Mouse (Mus musculus) megakaryocyte progenitor cell, adult 5-6 weeks (primary cell): ENCODE results near the gene Gm8251. TPM values are rescaled to one million over a fixed set of nuclear protein-coding genes. Genes with fewer than 3 reads are reported as not detected.
"Not testable (repeated sequence)": the region's sequence is repeated elsewhere in the genome, so short reads cannot be mapped to it uniquely, and the experiment has no call there.

ENCODE experiments used
- ATAC-seq: replicated peaks from 2 replicates; pipeline ENCODE4 v1.8.0; 2016; ENCODE audit warnings: mild to moderate bottlenecking, moderate TSS enrichment, inconsistent platforms; ENCODE audit not compliant: poor library complexity
- total RNA-seq, 2 experiments: library from RNA; stranded (forward) in 1 of 2; stranded (reverse) in 1 of 2; fragments of 157-497, 149-512 nt in 1 of 2; fragments of 200-1000 nt in 1 of 2; gene quantifications; 2 replicates each; pipeline versions ENCODE4 v1.2.3 to v1.2.4; 2015 to 2017

Gm8251 gene
- total RNA-seq (2015) (0.51 TPM in 1 of 2 replicates, not detected in the other), total RNA-seq (2017) (0.25 and 0.51 TPM in 2 replicates)

DNA sequence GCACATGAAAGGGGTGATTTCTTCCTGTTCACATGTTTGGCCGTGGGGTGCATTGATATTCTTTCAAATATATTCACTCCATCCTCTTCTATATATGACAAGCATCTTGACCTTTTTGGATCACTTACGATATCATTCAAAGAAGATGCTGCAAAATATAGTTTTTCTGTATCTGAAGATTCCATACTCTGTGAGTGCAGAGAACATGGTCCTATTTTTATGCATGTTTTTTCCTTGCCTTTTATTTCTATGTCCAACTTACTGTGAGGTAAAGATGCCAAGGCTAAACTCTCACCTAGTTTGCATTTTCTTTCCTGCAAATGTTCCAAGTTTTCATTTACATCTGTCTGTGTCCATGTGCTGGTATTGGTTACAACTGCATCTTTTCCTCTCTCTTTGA is at the start of gene Gm8251:
Gm8251 (minus strand) TSS at position 101 of the 400 bp plus-strand sequence.
- ATAC-seq, result no peak

DNA sequence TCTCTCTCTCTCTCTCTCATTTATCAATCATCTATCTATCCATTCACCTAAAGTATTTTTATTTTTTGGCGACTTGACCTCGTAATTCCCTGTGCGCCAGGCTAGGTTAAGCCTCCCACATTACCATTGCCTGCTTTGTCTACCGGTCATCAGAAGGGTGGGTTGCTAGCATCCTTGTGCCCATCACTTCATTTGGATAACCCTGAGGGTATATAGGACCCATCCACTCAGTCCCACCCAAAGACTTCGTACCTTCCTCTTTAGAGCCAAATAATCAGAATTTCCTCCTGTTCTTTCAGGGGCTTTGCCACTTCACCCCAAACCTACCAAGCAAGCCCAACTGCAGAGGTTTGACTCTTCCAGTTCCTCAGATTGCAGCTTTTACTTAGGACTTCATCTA is 41.2 kb upstream of the Gm8251 start:
- ATAC-seq, result no peak

DNA sequence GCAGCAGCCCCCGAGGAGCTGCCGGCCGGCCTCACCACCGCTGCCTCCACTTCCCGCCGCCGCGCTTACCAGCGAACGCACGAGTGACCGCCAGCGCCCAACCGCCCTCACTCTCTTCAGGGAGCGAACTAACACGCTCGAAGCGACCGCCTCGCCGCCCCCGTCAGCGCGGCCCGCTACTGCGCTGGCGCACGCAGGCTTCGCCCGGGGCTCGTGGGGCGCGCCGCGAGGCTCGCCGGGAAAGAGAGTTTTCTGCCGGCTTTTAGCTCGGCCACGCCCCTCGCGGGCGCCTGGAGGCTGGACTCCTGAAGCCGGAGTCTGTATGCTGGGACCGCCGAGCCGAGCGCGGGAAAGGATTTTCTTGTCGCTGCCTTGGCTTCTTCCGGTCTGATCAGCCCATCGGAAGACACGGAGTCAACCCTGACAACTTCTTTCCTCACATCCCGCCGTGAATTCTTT is 40.6 kb upstream of the Gm8251 start, which contains the start of gene Tex30:
Tex30 (minus strand) TSS at position 183 of the 459 bp plus-strand sequence.
- peak; percentile 87 for ATAC-seq

DNA sequence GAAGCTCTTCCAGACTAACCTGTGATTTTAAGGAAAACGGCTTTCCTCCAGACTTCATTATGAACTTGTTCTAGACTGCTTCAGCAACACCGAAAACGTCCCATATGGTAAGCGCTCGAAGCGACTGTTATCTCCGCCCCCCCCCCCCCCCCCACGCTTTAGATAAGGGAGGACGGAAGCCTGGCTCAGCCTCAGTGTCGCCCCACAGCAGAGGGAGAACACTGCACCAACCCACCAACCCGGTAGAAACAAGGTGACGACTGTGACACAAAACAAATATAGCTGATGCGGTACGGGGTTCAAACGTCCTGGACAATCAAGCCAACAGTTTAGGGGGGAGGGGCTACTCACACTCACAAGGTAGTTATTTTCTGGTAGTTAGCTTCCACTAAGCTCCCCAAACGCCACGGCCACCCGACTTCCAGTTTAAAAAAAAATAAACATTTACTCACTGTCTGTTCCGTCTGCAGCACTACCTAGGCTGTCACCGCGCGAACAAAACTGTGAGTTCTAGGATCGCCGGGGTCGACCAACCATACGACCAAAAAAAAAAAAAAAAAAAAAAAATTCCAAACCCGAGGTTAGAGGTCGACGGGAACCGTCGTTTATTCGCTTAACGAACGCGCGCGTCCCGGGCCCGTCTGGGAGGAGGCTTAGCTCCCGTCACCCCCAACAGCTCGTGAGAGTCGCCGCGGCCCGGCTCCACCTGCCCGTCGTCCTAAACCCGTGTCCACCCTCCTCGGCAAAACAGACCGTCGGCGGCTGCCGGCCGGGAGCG is 39.9 kb upstream of the Gm8251 start:
- ATAC-seq, result peak; percentile 68

DNA sequence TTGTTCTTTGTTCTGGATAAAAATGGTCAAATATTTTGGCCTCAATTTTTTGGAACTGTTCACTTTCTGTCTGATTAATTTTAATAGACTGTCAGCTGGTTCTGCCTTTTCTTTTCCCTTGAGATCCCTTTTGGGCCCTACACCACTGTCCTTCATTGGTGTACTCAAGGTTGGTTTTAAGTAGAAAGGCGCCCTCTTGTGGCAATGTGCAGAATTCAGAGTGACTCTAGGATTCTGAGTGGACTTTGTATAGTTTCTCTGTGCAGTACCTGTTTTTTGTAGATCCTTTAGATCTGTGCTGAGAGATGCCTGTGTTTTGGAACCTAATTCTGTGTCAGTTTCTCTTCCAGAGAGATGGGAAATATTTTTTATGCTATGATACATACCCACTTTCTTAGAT is 2.9 kb upstream of the Gm8251 start:
- ATAC-seq, result peak; percentile 82

DNA sequence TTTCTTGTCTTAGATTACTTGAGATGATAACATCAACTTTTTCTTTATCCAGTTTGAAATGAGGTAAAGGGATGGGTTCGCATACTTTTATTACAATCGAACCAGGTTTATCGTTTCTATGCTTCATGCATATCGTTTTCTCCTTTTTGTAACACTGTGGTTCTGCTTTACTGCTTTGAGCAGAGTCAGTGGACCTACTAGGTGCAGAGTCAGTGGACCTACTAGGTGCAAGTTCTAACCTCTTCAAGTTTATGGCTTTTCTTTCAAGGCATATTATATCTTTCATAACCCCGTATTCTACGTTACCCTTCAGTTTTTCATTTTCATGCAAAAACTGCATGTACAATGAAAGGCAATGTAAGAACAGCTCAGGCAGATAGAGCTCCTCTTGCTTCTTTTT is 1.7 kb upstream of the Gm8251 start:
- ATAC-seq, result no peak

DNA sequence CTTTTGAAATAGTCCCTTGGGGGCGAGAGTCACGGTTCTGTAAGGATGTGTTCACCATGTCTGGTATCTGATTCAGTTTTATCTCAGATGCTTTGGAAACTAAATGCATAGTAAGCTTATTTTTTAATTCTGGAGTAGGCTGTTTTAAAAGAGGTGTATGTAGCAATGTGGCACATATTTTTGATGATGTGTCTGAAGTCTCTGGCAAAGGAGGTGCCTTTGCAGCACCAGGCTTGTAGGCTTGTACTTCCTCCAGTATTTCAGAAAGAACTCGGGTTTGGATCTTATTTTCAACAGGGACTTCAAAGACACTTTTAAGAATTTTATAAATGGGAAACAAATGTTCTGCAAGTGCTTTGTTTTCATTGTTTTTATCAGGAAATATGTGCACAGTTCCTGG is 3.9 kb downstream of the Gm8251 start:
- no peak for ATAC-seq

DNA sequence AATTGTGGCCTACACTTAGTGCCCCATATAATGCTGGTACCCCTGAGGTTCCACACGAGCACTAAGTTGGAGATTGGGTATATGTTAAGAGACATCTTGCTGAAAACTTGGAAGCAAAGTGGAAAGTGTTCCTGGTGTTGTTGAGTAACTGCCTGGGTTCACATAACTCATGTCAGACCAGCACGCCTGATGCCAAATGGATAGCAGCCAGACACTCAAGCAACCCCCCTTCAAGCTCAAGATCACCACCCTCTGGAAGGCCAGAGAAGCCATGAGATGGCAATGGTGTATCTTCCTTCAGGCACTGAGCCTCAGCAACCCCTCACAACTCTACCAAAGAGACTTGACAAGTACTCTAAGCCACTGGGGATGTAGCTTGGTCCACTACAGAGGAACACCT is 15.2 kb downstream of the Gm8251 start:
- ATAC-seq, result no peak

DNA sequence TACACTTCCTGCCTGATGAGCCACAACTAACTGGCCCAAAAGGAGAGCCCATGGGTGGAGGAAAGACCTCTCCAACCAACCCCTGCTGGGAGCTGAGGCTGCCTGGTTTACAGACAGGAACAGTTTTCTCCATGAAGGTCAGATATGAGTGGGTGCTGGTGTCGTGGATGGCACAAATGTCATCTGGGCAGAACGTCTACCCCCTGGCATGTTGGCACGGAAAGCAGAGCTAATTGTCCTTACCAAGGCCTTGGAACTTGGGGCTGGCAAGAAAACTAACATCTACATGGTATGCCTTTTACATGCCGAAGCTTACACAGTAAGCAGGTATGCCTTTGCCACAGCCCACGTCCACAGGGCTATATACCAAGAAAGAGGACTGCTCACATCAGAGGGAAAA is 16.0 kb downstream of the Gm8251 start:
- ATAC-seq, result not testable (repeated sequence)

DNA sequence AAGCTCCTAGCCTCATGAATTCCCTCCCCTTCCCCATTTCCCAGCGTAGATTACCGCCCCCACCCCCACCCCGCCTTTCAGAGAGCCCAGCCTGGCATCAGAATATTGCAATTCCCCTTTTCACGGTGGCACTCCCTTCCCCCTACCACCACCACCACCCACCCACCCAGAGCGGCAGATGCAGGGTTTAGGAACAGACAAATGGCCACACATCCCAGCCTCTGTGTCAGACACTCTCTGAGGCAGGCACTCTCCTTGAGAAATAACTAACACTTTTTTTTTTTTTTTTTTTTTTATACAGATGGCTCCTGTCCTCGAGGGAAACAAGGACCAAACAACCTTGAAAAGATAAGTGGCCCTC is 19.2 kb downstream of the Gm8251 start:
- ATAC-seq, result peak; percentile 45

DNA sequence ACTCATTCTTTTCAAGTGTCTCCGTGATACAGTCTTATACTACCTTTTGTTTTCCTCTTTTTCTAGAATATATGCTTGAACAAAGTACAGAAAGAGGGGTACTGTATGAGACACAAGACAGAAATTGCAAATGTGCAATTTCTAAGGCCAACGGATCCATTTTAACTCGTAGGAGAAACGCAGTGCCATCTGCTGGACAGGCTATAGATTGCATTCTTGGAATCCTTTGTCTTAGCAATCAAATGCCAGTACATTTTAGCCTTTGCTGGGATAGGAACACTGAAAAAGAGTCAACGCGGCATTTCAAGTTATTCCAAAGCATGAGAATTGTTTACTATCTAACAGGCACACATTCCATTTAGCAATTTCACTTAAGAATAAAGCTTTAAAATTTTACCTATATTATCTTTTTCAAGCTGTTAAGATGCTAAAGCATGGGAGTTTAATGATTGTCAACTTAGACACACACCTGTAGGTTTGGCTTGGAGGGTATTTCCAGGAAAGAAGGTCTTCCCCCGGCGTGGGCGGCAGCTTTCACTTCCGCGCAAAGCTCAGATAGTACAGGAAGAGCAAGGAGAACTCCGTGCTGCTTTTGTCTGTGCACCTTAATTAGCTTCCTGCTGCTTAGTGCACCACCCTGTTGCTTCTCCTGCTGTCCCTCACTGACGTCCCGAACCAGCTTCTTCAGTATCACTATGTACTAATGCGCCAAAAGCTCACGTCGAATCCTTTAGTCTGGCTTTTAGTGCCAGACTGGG is 19.8 kb downstream of the Gm8251 start:
- ATAC-seq, result peak; percentile 90

DNA sequence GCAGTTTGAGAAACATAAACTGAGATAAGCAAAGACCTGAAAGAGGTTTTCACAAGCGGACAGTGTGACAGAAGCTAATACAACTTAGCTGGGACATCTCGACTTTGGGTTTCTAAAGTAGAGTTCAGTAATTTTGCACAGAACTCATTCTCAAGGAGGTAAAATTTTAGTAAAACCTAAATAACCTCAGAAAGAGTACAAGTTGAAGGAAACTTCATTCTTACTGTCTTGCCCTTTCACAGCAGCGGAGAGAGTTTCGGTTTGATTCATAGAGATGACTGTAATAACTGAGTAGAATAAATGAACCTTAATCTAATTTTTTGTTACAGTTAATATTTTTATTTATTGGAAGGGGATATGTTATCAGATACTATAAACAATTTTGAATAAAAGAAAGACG is 28.8 kb downstream of the Gm8251 start:
- ATAC-seq, result no peak

DNA sequence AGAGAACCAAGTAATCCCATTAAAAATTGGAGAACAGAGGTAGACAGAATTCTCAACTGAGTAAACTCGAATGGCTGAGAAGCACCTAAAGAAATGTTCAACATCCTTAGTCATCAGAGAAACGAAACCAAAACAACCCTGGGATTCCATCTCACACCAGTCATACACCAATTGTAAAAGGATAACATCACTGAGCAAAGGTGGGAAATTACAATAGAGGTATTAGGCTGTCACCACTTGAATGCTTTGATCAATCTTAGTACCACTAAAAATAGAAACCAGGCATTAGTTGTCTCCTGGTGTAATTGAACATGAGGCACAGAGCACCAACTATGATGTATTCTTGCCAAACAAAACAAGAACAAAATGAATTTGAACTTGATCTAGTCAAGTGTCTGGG is 29.5 kb downstream of the Gm8251 start:
- no peak for ATAC-seq

DNA sequence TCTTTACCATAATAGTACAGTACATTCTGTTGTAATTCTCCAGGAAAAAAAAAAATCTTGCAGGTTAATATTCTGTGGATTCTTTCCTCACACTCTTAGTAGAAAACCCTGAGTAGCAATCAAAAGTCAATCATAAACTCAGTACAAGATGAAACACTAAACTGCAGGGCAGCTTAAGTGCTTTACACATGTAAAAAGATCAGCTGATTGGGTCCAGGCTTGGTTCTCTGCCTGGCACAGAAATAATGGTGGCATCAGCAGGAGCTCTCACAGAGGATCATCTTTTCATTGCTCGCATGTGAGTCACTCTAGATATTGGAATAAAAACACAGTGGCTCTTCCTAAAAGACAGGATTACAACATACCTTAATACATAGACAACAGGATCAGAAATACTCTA is 34.1 kb downstream of the Gm8251 start:
- no peak for ATAC-seq

DNA sequence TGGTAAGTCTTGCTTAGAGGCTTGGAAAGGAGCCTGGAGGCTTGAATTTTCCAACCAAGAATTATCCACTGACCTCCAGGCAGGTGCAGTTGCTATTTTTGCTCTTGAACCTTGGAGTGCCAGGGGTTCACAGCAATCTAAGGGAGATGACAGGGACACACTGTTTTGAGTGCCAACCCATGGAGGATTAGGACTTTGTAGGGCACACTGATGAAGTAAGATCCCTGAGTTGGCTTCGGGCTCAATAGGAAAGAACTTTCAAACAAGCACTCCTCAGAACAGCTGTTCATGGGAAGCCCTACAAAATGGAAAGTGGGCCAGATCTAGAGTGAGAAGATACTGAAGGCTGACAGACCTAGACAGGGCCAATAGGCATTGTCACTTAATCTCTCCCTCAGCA is 39.1 kb downstream of the Gm8251 start:
- ATAC-seq, result no peak

DNA sequence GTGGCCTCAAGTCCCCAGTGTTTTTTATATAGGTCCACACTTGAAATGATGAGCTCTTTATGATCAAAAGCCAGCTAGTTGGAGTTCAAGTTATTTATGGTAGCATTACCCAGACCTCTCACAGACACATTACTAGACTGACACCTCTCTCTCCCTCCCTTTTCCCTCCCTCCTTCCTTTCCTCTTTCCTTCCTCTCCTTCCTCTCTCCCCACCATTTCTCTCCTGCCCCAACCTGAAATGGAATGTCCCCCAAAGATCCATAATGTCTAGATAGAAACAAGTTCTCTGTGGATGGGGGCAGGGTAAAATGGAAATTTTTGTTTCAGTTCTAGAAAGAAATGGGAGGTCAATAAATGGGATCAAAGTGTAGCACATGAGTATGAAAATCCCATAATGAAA is 41.8 kb downstream of the Gm8251 start, which contains the start of gene Mettl21c:
Mettl21c (minus strand) TSS at position 101 of the 400 bp plus-strand sequence.
- no peak for ATAC-seq

DNA sequence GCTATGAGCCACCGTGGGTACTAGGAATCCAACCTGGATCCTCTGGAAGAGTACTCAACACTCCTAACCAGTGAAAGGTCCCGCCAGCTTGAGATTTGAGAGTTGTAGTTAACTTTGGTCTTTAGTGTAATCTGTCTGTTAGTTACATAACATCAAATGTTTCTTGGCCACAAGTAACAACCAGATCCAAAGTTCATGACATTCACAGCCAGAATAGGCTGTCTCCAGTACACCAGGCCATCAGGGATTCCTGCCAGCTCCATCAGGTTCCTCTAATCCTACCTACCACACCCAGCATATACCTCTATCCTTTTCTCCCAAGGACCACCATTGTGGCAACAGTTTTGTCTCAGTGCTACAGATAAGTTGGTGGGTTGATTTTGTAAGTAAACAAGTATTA is 46.2 kb downstream of the Gm8251 start:
- ATAC-seq, result no peak

Other genes with a start within 250 kb of the Gm8251 start
- gene Uxs1, start 234.1 kb downstream of the Gm8251 start, total RNA-seq (2015), result 28.0 and 32.7 TPM in 2 replicates
- gene Uxs1, start 234.1 kb downstream of the Gm8251 start, total RNA-seq (2017), result 30.7 and 49.6 TPM in 2 replicates
- 81.2 and 93.6 TPM in 2 replicates for gene Tpp2, start 128.3 kb downstream of the Gm8251 start, total RNA-seq (2015)
- gene Tpp2, start 128.3 kb downstream of the Gm8251 start, total RNA-seq (2017), result 76.1 and 102 TPM in 2 replicates
- gene Mettl21c, start 41.9 kb downstream of the Gm8251 start, total RNA-seq (2015), result not detected in 2 replicates
- gene Mettl21c, start 41.9 kb downstream of the Gm8251 start, total RNA-seq (2017), result not detected in 2 replicates
- gene Tex30, start 40.5 kb upstream of the Gm8251 start, total RNA-seq (2015), result 104 and 105 TPM in 2 replicates
- gene Tex30, start 40.5 kb upstream of the Gm8251 start, total RNA-seq (2017), result 69.6 and 78.2 TPM in 2 replicates
- 38.7 and 41.8 TPM in 2 replicates for gene Kdelc1, start 56.9 kb upstream of the Gm8251 start, total RNA-seq (2015)
- 34.3 and 35.7 TPM in 2 replicates for gene Kdelc1, start 56.9 kb upstream of the Gm8251 start, total RNA-seq (2017)
- 17.9 and 20.6 TPM in 2 replicates for gene Bivm, start 57.0 kb upstream of the Gm8251 start, total RNA-seq (2015)
- gene Bivm, start 57.0 kb upstream of the Gm8251 start, total RNA-seq (2017), result 10.1 and 10.9 TPM in 2 replicates
- 5.9 and 7.1 TPM in 2 replicates for gene Ercc5, start 85.8 kb upstream of the Gm8251 start, total RNA-seq (2015)
- 6.2 and 12.7 TPM in 2 replicates for gene Ercc5, start 85.8 kb upstream of the Gm8251 start, total RNA-seq (2017)
- not detected in 2 replicates for gene Mettl21e, start 157.0 kb upstream of the Gm8251 start, total RNA-seq (2015)
- gene Mettl21e, start 157.0 kb upstream of the Gm8251 start, total RNA-seq (2017), result not detected in 2 replicates